Mouse (Mus musculus): ENCODE results near the gene Tifa. TPM values are rescaled to one million over a fixed set of nuclear protein-coding genes. Genes with fewer than 3 reads are reported as not detected.

Tifa gene
- polyA plus RNA-seq, 1 experiment from 2014 or later = 5.0 TPM

- WGBS = 89% methylated on average over 7 of the region's 7 CpGs
Observed at GRCm38 (mm10) chr3:127875059-127875458, 85.5 kb downstream of the Tifa start.

GRCm38 (mm10) chr3:127875509-127875908, 85.9 kb downstream of the Tifa start:
- H3K4me3 ChIP-seq = no peak overlapping the region
- no peak for ATAC-seq

More at GRCm38 (mm10) chr3:127875059-127875458, 85.5 kb downstream of the Tifa start:
- H3K4me3 ChIP-seq = no peak overlapping the region
- H3K36me3 ChIP-seq (ENCODE audit: poor library complexity, severe bottlenecking) = no peaks in the 10 kb centered on the region
- no peaks in the 10 kb centered on the region for H3K27me3 ChIP-seq
- H3K4me2 ChIP-seq = no peak overlapping the region
- no peaks in the 10 kb centered on the region for H3K4me1 ChIP-seq
- no peak overlapping the region for H3K27ac ChIP-seq
- no peak overlapping the region for H3K9ac ChIP-seq
- no peaks in the 10 kb centered on the region; the same call in 1 of the 2 replicates for H3K9me3 ChIP-seq (replicated peaks)
- ATAC-seq = no peak

GRCm38 (mm10) chr3:127879968-127880367, 90.4 kb downstream of the Tifa start:
- 83% methylated on average over 3 of the region's 3 CpGs for WGBS
- H3K9ac ChIP-seq = no peak overlapping the region

More at GRCm38 (mm10) chr3:127875509-127875908, 85.9 kb downstream of the Tifa start:
- Histone ChIP-seq H3K4me2 (no peak overlapping the region), H3K27me3 (no peaks in the 10 kb centered on the region), H3K9me3 (replicated peaks) (no peaks in the 10 kb centered on the region; the same call in 1 of the 2 replicates), H3K9ac (no peak overlapping the region), H3K27ac (no peak overlapping the region), H3K4me1 (no peaks in the 10 kb centered on the region), H3K36me3 (ENCODE audit: poor library complexity, severe bottlenecking) (no peaks in the 10 kb centered on the region)
- 90% methylated on average over 2 of the region's 2 CpGs for WGBS

GRCm38 (mm10) chr3:127881684-127882083, 92.1 kb downstream of the Tifa start:
- Histone ChIP-seq H3K4me2 (no peak overlapping the region), H3K36me3 (ENCODE audit: poor library complexity, severe bottlenecking) (no peaks in the 10 kb centered on the region), H3K9me3 (replicated peaks) (no peaks in the 10 kb centered on the region), H3K4me1 (no peaks in the 10 kb centered on the region), H3K4me3 (no peak overlapping the region), H3K27me3 (no peaks in the 10 kb centered on the region), H3K9ac (no peak overlapping the region), H3K27ac (no peak overlapping the region)
- ATAC-seq = no peak
- WGBS = 67% methylated on average over 2 of the region's 2 CpGs

More at GRCm38 (mm10) chr3:127879968-127880367, 90.4 kb downstream of the Tifa start:
- no peaks in the 10 kb centered on the region for H3K27me3 ChIP-seq
- H3K4me1 ChIP-seq = no peaks in the 10 kb centered on the region
- no peaks in the 10 kb centered on the region; the same call in 1 of the 2 replicates for H3K9me3 ChIP-seq (replicated peaks)
- ATAC-seq = no peak
- H3K36me3 ChIP-seq (ENCODE audit: poor library complexity, severe bottlenecking) = no peaks in the 10 kb centered on the region
- no peak overlapping the region for H3K4me3 ChIP-seq
- no peak overlapping the region for H3K4me2 ChIP-seq
- H3K27ac ChIP-seq = no peak overlapping the region

Other genes with a start within 250 kb of the Tifa start
- gene Larp7, start 236.5 kb upstream of the Tifa start, polyA plus RNA-seq (2015; fragmentation: Nextera tagmentation; extraction: Ambion mirVana) = 58.2 and 59.1 TPM in 2 replicates
- gene Zgrf1, start 236.3 kb upstream of the Tifa start, polyA plus RNA-seq (2015; fragmentation: Nextera tagmentation; extraction: Ambion mirVana) = 9.2 and 10.6 TPM in 2 replicates
- 122 and 153 TPM in 2 replicates for gene Neurog2, start 156.7 kb upstream of the Tifa start, polyA plus RNA-seq (2015; fragmentation: Nextera tagmentation; extraction: Ambion mirVana)
- 1.1 and 1.4 TPM in 2 replicates for gene Alpk1, start 9.3 kb upstream of the Tifa start, polyA plus RNA-seq (2015; fragmentation: Nextera tagmentation; extraction: Ambion mirVana)
- gene Ap1ar, start 47.7 kb downstream of the Tifa start, polyA plus RNA-seq (2015; fragmentation: Nextera tagmentation; extraction: Ambion mirVana) = 62.3 and 73.0 TPM in 2 replicates
- 7.4 and 9.5 TPM in 2 replicates for gene Fam241a, start 106.5 kb downstream of the Tifa start, polyA plus RNA-seq (2015; fragmentation: Nextera tagmentation; extraction: Ambion mirVana)

All from forebrain, embryonic 13.5 days (tissue).